Mouse (Mus musculus) forebrain, embryonic 14.5 days (tissue): ENCODE results near the gene Prr13. TPM values are rescaled to one million over a fixed set of nuclear protein-coding genes. Genes with fewer than 3 reads are reported as not detected.
A peak's percentile ranks its signal among the peaks of the same experiment; 100 is the strongest.

Experiments
- ATAC-seq: fragments of 200-750 bp; cut with Nextera tagmentation; 2 replicates; pipeline ENCODE4 v1.8.0; 2017; ENCODE audit warnings: mild to moderate bottlenecking, moderate library complexity
- DNase-seq: peaks from one replicate; pipeline ENCODE4 v3.0.0-alpha.2; 2015; ENCODE audit warnings: low spot score
- H3K27ac ChIP-seq: fragments of 300-500 bp; sonication (generic); 2 replicates; pipeline ENCODE4 v1.5.1; 2014; ENCODE audit warnings: low read depth, mild to moderate bottlenecking, control low read depth, low read length, moderate library complexity
- H3K27me3 ChIP-seq: fragments of 300-500 bp; sonication (generic); replicated peaks from 2 replicates; pipeline ENCODE4 v1.6.1; 2014; ENCODE audit warnings: low read length, control low read depth, mixed read lengths; ENCODE audit not compliant: control insufficient read depth, insufficient read depth
- H3K36me3 ChIP-seq: fragments of 300-500 bp; sonication (generic); 2 replicates; pipeline ENCODE4 v1.6.1; 2014; ENCODE audit warnings: low read length, control low read depth; ENCODE audit not compliant: control insufficient read depth, insufficient read depth
- H3K4me1 ChIP-seq: fragments of 300-500 bp; sonication (generic); 2 replicates; pipeline ENCODE4 v1.6.1; 2014; ENCODE audit warnings: antibody characterized with exemption, low read length, control low read depth; ENCODE audit not compliant: control insufficient read depth, insufficient read depth
- H3K4me2 ChIP-seq: fragments of 300-500 bp; sonication (generic); 2 replicates; pipeline ENCODE4 v1.6.1; 2014; ENCODE audit warnings: mild to moderate bottlenecking, control low read depth, low read length
- H3K4me3 ChIP-seq: fragments of 300-500 bp; sonication (generic); 2 replicates; pipeline ENCODE4 v1.5.1; 2014; ENCODE audit warnings: low read depth, low read length, control low read depth
- H3K9ac ChIP-seq: fragments of 300-500 bp; sonication (generic); 2 replicates; pipeline ENCODE4 v1.6.1; 2014; ENCODE audit warnings: mild to moderate bottlenecking, low read length, control low read depth, moderate library complexity
- H3K9me3 ChIP-seq: fragments of 300-500 bp; sonication (generic); replicated peaks from 2 replicates; pipeline ENCODE4 v1.6.1; 2016; ENCODE audit warnings: low read length, control low read depth, mixed read lengths; ENCODE audit not compliant: control insufficient read depth
- WGBS: fragments of 180-500 bp; shearing (Covaris S2); extraction: QIAGEN DNeasy Blood & Tissue Kit; methylation state at CpG from one replicate; pipeline ENCODE4 v1.1.7; 2014; 5-methylcytosine and 5-hydroxymethylcytosine counted together
- polyA plus RNA-seq: library from polyadenylated mRNA; unstranded; fragments of >200 nt; fragmentation: Nextera tagmentation; extraction: Ambion mirVana; gene quantifications from 2 replicates; pipeline ENCODE4 v1.2.1, GENCODE M21; 2014

Gene Prr13
- polyA plus RNA-seq, 1 experiment from 2014 or later = 116 TPM

DNA sequence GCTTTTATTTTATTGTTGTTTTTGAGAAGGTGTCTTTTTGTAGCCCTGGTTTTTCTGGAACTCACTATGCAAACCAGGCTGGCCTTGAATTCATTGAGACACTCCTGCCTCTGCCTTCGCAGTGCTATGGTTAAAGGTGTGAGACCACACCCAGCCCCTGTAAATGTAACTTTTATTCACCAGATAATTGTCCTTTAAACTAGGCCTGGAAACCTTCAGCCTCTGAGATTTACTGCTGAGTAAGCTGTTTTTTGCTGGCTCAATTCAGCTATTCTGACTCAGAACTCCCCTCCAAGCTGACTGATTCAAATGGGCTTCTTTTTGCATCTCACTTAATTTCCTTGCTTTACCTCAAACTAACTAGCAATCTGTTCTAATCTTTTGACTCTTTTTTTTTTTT is 31.9 kb upstream of the Prr13 start:
- H3K27me3 ChIP-seq = no peaks in the 10 kb centered on the region
- DNase-seq (no peak), ATAC-seq (no peak)
- no peak overlapping the region for H3K9ac ChIP-seq
- 97% methylated on average over 1 of the region's 1 CpGs for WGBS
- H3K27ac ChIP-seq = no peak overlapping the region
- no peaks in the 10 kb centered on the region for H3K4me1 ChIP-seq
- no peaks in the 10 kb centered on the region for H3K9me3 ChIP-seq
- peaks cover 69% of the 10 kb centered on the region for H3K36me3 ChIP-seq
- H3K4me3 ChIP-seq = no peak overlapping the region
- H3K4me2 ChIP-seq = no peak overlapping the region

DNA sequence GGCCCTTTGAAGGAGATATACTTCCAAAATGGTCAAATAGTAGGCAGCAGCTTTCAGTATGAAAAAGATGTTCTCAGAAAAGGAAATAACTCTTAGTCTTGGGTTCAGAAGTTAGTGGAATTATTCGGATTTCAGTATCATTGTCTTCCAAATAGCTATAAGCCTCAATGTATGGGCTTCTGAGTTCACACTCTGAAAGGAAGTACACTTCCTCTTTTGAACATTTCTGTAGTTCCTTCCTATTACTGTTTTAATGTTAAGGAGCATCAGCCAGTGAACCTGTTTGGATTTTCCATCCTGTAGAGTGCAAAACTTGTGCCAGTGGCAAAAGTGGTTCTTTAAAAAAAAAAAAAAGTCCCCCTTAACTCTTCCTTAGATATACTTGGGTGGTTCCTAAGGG is 26.8 kb upstream of the Prr13 start:
- no peaks in the 10 kb centered on the region for H3K27me3 ChIP-seq
- no peaks in the 10 kb centered on the region for H3K4me1 ChIP-seq
- H3K4me2 ChIP-seq = no peak overlapping the region
- WGBS = 91% methylated on average over 1 of the region's 1 CpGs
- H3K36me3 ChIP-seq = peaks cover 90% of the 10 kb centered on the region
- ATAC-seq = no peak
- no peak overlapping the region for H3K4me3 ChIP-seq
- no peaks in the 10 kb centered on the region for H3K9me3 ChIP-seq
- no peak for DNase-seq
- H3K27ac ChIP-seq = no peak overlapping the region
- no peak overlapping the region for H3K9ac ChIP-seq

DNA sequence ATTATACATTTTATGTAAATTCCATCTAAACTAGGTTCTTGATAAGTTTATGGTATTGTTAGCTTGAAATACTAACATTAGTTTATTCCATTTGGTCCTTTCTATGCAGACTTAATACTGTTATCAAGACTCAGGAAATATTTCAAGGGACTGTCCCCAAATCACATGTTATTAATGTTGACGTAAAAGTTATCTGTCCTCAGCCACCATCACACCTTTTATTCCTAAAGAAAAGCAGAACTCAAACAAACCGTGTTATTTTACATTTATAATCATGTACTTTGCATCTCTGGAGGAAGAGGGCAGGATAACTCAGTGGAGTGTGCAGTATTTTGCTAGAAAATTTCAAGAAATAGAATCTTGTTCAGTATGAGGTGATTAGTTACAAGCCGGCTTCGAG is 25.7 kb upstream of the Prr13 start:
- Histone ChIP-seq H3K4me3 (no peak overlapping the region), H3K4me2 (no peak overlapping the region), H3K9me3 (no peaks in the 10 kb centered on the region), H3K4me1 (no peaks in the 10 kb centered on the region), H3K36me3 (peaks cover 87% of the 10 kb centered on the region), H3K27me3 (no peaks in the 10 kb centered on the region), H3K9ac (no peak overlapping the region), H3K27ac (no peak overlapping the region)
- 92% methylated on average over 4 of the region's 4 CpGs for WGBS
- DNase-seq (no peak), ATAC-seq (no peak)

DNA sequence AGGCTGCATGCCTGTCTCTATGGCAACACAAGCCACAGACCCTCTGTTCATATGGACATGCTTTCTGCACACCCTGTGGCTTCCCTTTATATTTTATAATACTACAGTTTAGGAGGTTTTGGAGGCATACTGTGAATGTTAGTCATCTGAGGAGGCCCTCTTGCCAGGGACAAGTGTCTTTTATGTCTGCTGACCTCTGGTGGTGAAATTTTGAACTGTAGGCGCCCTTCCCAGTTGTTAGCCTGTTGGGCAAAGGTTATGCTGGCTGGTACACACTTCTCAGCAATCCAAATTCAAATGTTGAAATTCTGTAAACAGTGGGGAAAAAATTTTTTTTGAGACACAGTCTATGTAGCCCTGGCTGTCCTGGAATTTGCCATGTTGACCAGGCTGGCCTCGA is 16.3 kb upstream of the Prr13 start:
- H3K4me2 ChIP-seq = no peak overlapping the region
- H3K4me3 ChIP-seq = no peak overlapping the region
- no peaks in the 10 kb centered on the region for H3K27me3 ChIP-seq
- H3K9ac ChIP-seq = no peak overlapping the region
- 49% methylated on average over 2 of the region's 2 CpGs for WGBS
- H3K27ac ChIP-seq = no peak overlapping the region
- peaks cover 6% of the 10 kb centered on the region; the same call in 1 of the 2 replicates for H3K36me3 ChIP-seq
- DNase-seq (peak; percentile 84), ATAC-seq (0 out of 2 replicates have a peak, but pooled peaks have one; percentile 20)
- no peaks in the 10 kb centered on the region for H3K9me3 ChIP-seq
- no peaks in the 10 kb centered on the region for H3K4me1 ChIP-seq

DNA sequence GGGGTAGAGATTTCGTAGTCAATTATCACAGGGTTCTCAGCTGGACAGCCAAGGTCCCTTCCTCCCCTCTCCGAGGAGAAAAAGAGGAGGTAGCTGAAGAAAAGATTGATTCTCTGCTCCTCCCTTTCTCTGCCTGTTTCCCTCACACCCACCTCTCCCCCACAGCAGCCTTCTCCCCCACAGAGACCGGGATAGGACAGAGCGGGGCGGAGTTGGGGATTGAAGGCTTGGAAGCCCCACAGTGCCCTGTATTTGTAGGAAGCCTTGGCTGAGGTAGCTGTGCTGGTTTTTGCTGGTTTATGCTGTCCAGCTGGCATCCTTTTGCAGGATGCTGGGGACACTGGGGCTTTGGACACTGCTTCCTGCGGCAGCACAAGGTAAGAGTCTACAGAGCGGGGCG is 13.7 kb upstream of the Prr13 start, which contains the start of gene Amhr2:
Gene Amhr2 (plus strand): TSS at position 222 of the 400 bp plus-strand sequence.
- Histone ChIP-seq H3K4me1 (no peaks in the 10 kb centered on the region), H3K9ac (no peak within 1 kb of the TSS), H3K27me3 (no peaks in the 10 kb centered on the region), H3K27ac (no peak within 1 kb of the TSS), H3K4me3 (no peak within 1 kb of the TSS), H3K36me3 (no peaks in the 10 kb centered on the region), H3K9me3 (no peaks in the 10 kb centered on the region), H3K4me2 (no peak within 1 kb of the TSS)
- WGBS = 67% methylated on average over 8 of the region's 8 CpGs
- ATAC-seq (no peak), DNase-seq (no peak)

DNA sequence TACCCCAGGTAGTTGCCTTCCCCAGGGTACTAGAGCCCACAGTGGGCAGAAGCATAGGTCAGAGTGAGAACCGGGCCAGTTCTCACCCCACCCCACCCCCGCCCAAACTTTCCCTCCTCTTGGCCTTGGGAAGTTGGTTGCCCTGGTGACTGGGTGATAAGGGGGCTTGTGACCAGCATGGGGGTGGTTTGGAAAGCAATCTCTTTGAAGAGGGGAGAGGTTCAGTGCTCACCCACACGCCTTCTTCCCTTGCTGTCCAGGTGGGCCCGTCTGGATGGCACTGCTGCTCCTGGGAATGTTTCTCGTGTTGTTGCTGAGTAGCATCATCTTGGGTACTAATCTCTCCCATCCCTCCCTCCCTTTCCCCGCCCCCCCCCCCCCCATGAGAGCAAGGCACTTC is 12.4 kb upstream of the Prr13 start:
- Histone ChIP-seq H3K27me3 (no peaks in the 10 kb centered on the region), H3K4me1 (no peaks in the 10 kb centered on the region), H3K4me3 (no peak overlapping the region), H3K27ac (no peak overlapping the region), H3K9ac (no peak overlapping the region), H3K4me2 (no peak overlapping the region), H3K36me3 (no peaks in the 10 kb centered on the region), H3K9me3 (no peaks in the 10 kb centered on the region)
- ATAC-seq (no peak), DNase-seq (no peak)
- 71% methylated on average over 5 of the region's 6 CpGs for WGBS

DNA sequence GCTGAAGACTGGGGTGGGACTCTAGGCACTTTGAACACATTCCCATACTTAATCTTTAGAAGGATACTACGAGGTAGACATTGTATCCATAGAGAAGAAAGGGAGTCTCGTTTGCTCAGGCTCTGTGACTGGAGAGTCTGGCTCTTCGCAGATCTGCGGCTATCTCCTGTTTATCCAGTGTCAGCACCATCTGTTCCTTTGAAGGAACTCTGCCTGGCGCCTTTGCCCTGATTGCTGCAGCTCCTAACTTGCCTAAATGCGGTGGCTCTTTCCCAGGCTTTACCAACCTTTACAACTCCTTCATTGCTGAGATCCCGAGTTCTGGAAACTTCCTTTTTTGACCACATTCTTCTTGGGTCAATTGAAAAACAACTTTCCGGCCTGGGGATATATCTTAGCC is 9.5 kb upstream of the Prr13 start:
- H3K27ac ChIP-seq = no peak overlapping the region
- no peak overlapping the region for H3K4me3 ChIP-seq
- no peak overlapping the region for H3K9ac ChIP-seq
- ATAC-seq (no peak), DNase-seq (no peak)
- WGBS = 74% methylated on average over 8 of the region's 8 CpGs
- H3K4me2 ChIP-seq = no peak overlapping the region
- H3K4me1 ChIP-seq = no peaks in the 10 kb centered on the region
- no peaks in the 10 kb centered on the region for H3K27me3 ChIP-seq
- H3K36me3 ChIP-seq = no peaks in the 10 kb centered on the region
- H3K9me3 ChIP-seq = no peaks in the 10 kb centered on the region

DNA sequence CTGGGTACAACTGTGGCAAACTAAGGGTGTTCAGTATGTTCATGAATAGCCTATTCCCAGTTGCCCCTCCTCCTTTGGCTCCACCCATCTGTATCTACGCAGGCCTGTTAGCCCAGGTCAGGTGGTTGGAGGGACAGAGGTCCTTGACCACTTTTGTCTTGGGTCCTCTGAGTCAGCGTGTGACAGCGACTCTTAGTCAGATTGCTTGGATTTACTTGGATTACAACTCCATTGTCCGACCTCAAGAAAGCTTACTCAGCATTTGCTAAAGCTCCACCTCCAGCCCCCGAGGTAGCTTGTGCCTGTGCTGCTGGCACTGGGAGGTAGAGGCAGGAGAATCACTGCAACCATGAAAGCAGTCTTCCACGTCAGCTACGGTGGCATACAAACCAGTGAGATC is 7.9 kb upstream of the Prr13 start:
- Histone ChIP-seq H3K4me3 (no peak overlapping the region), H3K27me3 (no peaks in the 10 kb centered on the region), H3K4me1 (no peaks in the 10 kb centered on the region), H3K36me3 (no peaks in the 10 kb centered on the region), H3K9me3 (no peaks in the 10 kb centered on the region), H3K4me2 (no peak overlapping the region), H3K27ac (no peak overlapping the region), H3K9ac (no peak overlapping the region)
- 24% methylated on average over 7 of the region's 7 CpGs for WGBS
- ATAC-seq (no peak), DNase-seq (no peak)

DNA sequence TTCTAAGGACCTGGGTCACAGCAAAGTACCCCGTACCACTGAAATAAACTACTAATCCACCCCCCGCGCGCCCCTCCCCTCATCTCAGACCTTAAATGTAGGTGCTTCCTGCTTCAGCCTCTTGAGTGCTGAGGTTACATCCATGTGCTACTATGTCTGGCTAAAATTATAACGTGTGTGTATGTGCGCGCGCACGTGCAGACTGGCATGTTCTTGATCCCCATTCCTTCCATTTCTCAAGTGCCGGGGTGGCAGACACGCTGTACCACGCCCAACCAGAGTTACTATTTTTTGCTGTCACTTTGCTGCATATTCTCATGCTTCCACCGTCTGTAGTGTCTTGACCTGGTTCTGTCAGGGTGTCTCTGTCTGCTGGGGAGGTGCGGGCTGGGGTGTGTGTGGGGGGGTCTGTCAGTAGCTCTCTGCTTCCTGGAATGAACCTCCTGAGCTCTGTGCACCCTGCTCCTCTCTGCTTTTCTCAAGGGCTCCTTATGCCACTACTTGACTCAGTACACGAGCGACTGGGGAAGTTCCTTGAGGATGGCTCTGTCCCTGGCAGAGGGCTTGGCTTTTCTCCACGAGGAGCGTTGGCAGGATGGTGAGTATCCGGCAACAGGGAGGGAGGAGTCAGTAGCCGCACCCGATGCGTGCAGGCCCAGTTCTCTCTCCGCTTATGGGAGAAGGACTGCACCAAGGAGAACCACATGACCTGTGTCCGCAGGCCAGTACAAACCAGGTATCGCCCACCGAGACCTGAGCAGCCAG is 7.0 kb upstream of the Prr13 start:
- Histone ChIP-seq H3K36me3 (no peaks in the 10 kb centered on the region), H3K4me3 (no peak overlapping the region), H3K27ac (no peak overlapping the region), H3K27me3 (no peaks in the 10 kb centered on the region), H3K9me3 (no peaks in the 10 kb centered on the region), H3K4me2 (no peak overlapping the region), H3K4me1 (no peaks in the 10 kb centered on the region), H3K9ac (no peak overlapping the region)
- WGBS = 86% methylated on average over 26 of the region's 26 CpGs
- ATAC-seq (no peak), DNase-seq (no peak)
